Mouse (Mus musculus) midbrain, embryonic 14.5 days (tissue): ENCODE data around the gene Rasl11b. TPM values are rescaled to one million over a fixed set of nuclear protein-coding genes. Genes with fewer than 3 reads are reported as not detected.

ENCODE experiments used
- ATAC-seq: fragments of 200-750 bp; cut with Nextera tagmentation; 2 replicates; pipeline ENCODE4 v1.8.0; 2017; ENCODE audit warnings: moderate number of reproducible peaks, moderate library complexity; ENCODE audit not compliant: low FRiP score, low TSS enrichment
- DNase-seq: peaks from one replicate; pipeline ENCODE4 v3.0.0-alpha.2; 2015
- H3K27ac ChIP-seq: fragments of 300-500 bp; sonication (generic); replicated peaks from 2 replicates; pipeline ENCODE4 v1.5.1; 2014; ENCODE audit warnings: mild to moderate bottlenecking, low read depth, low read length, moderate library complexity
- H3K27me3 ChIP-seq: fragments of 300-500 bp; sonication (generic); 2 replicates; pipeline ENCODE4 v1.6.1; 2014; ENCODE audit warnings: low read length, control low read depth, mixed read lengths; ENCODE audit not compliant: control insufficient read depth, insufficient read depth
- H3K36me3 ChIP-seq: fragments of 300-500 bp; sonication (generic); 2 replicates; pipeline ENCODE4 v1.6.1; 2014; ENCODE audit warnings: low read length, control low read depth; ENCODE audit not compliant: control insufficient read depth, insufficient read depth
- H3K4me1 ChIP-seq: fragments of 300-500 bp; sonication (generic); 2 replicates; pipeline ENCODE4 v1.6.1; 2014; ENCODE audit warnings: mild to moderate bottlenecking, antibody characterized with exemption, low read length, control low read depth; ENCODE audit not compliant: control insufficient read depth, insufficient read depth
- H3K4me2 ChIP-seq: fragments of 300-500 bp; sonication (generic); 2 replicates; pipeline ENCODE4 v1.6.1; 2014; ENCODE audit warnings: mild to moderate bottlenecking, low read length, moderate library complexity
- H3K4me3 ChIP-seq: fragments of 300-500 bp; sonication (generic); replicated peaks from 2 replicates; pipeline ENCODE4 v1.5.1; 2014; ENCODE audit warnings: low read depth, low read length
- H3K9ac ChIP-seq: fragments of 300-500 bp; sonication (generic); replicated peaks from 2 replicates; pipeline ENCODE4 v1.6.1; 2014; ENCODE audit warnings: mild to moderate bottlenecking, low read length, moderate library complexity
- H3K9me3 ChIP-seq: fragments of 300-500 bp; sonication (generic); 2 replicates; pipeline ENCODE4 v1.6.1; 2016; ENCODE audit warnings: low read length, control low read depth, mixed read lengths; ENCODE audit not compliant: control insufficient read depth
- WGBS: fragments of 180-500 bp; shearing (Covaris S2); extraction: QIAGEN DNeasy Blood & Tissue Kit; methylation state at CpG from one replicate; pipeline ENCODE4 v1.1.7; 2014; 5-methylcytosine and 5-hydroxymethylcytosine counted together
- polyA plus RNA-seq: library from polyadenylated mRNA; unstranded; fragments of >200 nt; fragmentation: Nextera tagmentation; extraction: Ambion mirVana; gene quantifications from 2 replicates; pipeline ENCODE4 v1.2.1, GENCODE M21; 2014

Gene Rasl11b
- polyA plus RNA-seq, 1 experiment from 2014 or later = 13.6 TPM

DNA sequence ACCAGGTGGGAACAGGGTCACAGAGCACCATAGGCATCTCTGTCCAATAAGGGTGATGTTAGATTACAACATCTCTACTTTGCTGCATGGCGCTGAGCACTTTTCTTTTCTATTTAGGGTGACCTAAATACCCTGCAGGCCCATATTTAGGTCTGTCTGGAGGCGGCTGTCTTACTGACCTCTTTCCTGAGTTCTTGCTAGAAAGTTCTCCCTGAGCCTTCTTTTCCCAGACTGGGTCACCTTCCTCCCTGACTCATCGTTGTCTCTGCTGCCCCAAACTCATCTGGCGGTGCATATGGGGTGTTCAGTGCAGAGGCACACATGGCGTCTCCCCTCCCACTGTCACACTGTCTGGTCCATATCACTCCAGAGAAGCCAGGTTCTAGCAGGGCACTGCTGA, 31.1 kb downstream of the Rasl11b start:
- 88% methylated on average over 5 of the region's 5 CpGs for WGBS
- no peak for ATAC-seq
- H3K36me3 ChIP-seq = no peaks in the 10 kb centered on the region

DNA sequence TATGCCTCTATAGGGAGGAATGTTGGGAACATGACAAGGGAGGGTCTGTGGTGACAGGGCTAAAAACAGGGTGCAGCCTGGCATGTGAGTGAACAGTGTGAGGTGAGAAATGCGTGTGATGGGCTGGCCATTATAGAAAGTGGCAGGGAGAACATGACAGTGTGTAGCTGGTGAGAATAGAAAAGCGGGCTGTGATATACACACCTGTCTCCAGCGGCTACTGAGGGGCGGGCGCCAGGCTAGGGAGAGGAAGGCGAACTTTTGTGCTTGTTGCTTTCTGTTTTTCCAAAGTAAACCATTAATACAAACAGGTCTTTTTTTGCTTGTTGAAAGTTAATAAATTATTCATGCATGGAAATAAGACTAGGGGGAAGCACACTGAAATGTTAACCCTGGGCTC, 32.3 kb downstream of the Rasl11b start:
- no peak overlapping the region for H3K4me2 ChIP-seq
- no peak overlapping the region for H3K4me3 ChIP-seq
- DNase-seq (no peak), ATAC-seq (no peak)
- H3K4me1 ChIP-seq = peaks cover 9% of the 10 kb centered on the region; the same call in 1 of the 2 replicates
- H3K27me3 ChIP-seq = no peaks in the 10 kb centered on the region
- H3K36me3 ChIP-seq = no peaks in the 10 kb centered on the region
- H3K9me3 ChIP-seq = no peaks in the 10 kb centered on the region
- no peak overlapping the region for H3K27ac ChIP-seq
- 92% methylated on average over 6 of the region's 6 CpGs for WGBS
- H3K9ac ChIP-seq = no peak overlapping the region

More for the DNA sequence above, 31.1 kb downstream of the Rasl11b start:
- no peak overlapping the region for H3K27ac ChIP-seq
- H3K9me3 ChIP-seq = no peaks in the 10 kb centered on the region
- peaks cover 9% of the 10 kb centered on the region; the same call in 1 of the 2 replicates for H3K4me1 ChIP-seq
- no peaks in the 10 kb centered on the region for H3K27me3 ChIP-seq
- H3K4me3 ChIP-seq = no peak overlapping the region
- no peak overlapping the region for H3K4me2 ChIP-seq
- no peak overlapping the region for H3K9ac ChIP-seq
- DNase-seq = no peak

DNA sequence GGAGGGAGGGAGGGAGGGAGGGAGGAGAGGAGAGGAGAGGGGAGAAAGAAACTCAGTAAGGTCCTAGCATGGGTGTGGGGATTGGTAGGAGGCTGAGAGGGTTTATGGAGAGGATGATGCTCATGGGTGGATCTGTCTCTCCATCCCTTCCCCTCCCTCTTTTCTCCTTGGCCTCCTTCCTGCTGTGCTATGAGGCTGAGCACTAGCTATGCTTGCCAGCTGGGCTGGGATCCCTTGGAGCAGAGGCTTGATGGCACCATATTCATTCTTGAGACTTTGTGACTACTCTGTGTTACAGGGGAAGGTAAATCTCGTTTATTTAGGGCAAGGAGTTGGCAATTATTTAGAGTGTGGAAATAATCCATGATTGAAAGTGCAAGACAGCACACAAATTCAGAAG, 33.9 kb downstream of the Rasl11b start:
- Histone ChIP-seq H3K9me3 (no peaks in the 10 kb centered on the region), H3K4me3 (no peak overlapping the region), H3K27me3 (no peaks in the 10 kb centered on the region), H3K27ac (no peak overlapping the region), H3K4me1 (peaks cover 9% of the 10 kb centered on the region; the same call in 1 of the 2 replicates), H3K4me2 (no peak overlapping the region), H3K36me3 (no peaks in the 10 kb centered on the region), H3K9ac (no peak overlapping the region)
- WGBS = 66% methylated on average over 1 of the region's 1 CpGs
- no peak for DNase-seq
- ATAC-seq = no peak

DNA sequence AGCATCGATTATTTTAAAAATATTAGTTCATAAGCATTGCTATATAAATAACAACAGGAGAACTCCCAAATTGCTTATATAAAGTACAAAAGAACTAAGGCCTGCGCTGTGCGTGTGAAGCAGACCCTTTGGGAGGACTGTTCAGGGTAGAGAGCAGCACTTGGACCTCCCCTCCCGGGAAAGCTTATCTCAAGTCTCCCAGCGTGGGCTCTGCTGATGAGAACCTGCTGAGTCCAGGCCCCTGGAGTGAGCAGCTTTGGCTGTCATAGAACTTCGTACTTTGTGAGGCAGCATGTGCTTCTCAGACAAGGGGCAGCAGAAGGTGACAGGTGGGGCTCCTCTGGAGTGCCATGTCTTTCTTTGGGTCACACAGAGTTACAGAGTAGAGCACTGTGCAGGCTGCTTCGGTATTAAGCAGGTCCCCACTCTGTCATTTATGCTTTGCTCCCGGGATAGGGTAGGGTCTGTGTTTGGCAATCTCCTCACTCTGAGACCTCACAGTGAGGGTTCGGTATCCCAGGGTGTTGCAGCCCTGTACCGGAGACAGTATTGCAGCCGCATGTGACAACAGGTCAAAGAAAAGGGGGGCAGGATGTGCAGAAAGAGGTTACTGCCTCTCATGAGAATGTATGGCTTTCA, 34.8 kb downstream of the Rasl11b start:
- no peak overlapping the region for H3K9ac ChIP-seq
- no peaks in the 10 kb centered on the region for H3K9me3 ChIP-seq
- peaks cover 9% of the 10 kb centered on the region; the same call in 1 of the 2 replicates for H3K4me1 ChIP-seq
- DNase-seq (no peak), ATAC-seq (no peak)
- H3K27ac ChIP-seq = no peak overlapping the region
- no peak overlapping the region for H3K4me2 ChIP-seq
- no peak overlapping the region for H3K4me3 ChIP-seq
- no peaks in the 10 kb centered on the region for H3K27me3 ChIP-seq
- no peaks in the 10 kb centered on the region for H3K36me3 ChIP-seq
- WGBS = 53% methylated on average over 11 of the region's 11 CpGs

DNA sequence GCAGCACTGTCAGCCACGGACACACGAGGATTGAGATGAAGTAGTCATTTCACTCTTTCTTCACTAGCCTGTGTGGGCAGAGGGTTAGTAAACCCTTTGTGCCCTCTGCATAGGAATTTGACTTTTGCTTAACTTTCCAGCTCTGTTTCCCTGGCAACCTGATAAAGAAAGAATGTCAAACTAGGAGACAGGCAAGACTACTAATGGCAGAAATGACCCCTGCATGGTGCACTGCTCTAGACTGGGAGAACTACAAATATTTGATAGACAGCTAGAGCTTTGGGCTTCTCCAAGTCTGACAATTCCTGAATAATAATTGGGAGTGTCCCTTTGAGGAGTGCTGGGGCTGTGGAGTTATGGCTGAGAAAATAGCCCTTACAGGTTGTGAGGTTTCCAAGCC, 35.4 kb downstream of the Rasl11b start:
- no peak overlapping the region for H3K9ac ChIP-seq
- H3K36me3 ChIP-seq = no peaks in the 10 kb centered on the region
- H3K4me3 ChIP-seq = no peak overlapping the region
- WGBS = 18% methylated on average over 2 of the region's 2 CpGs
- H3K27ac ChIP-seq = no peak overlapping the region
- H3K4me2 ChIP-seq = no peak overlapping the region
- ATAC-seq (no peak), DNase-seq (peak; percentile 20)
- H3K4me1 ChIP-seq = peaks cover 9% of the 10 kb centered on the region; the same call in 1 of the 2 replicates
- no peaks in the 10 kb centered on the region for H3K9me3 ChIP-seq
- no peaks in the 10 kb centered on the region for H3K27me3 ChIP-seq

DNA sequence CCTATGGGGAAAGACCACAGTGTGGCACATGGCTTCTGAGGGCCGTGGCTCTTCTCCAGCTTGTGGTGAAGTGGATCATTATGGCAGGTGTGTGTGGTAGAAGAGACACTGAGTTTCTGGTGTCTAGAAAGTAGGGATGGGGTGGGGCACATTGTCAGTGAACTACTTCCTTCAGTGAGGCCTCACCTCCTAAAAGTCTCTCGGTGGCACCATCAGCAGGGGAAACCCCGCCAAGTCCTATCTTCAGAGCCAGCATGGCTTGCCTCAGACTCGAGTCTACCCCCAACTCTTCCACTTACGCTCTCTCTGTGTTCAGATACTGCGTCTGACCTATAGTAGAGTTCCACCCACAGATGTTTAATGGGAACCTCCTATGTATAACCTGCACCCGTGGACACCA, 38.7 kb downstream of the Rasl11b start:
- WGBS = 92% methylated on average over 7 of the region's 7 CpGs
- no peak for ATAC-seq
- no peaks in the 10 kb centered on the region for H3K36me3 ChIP-seq

DNA sequence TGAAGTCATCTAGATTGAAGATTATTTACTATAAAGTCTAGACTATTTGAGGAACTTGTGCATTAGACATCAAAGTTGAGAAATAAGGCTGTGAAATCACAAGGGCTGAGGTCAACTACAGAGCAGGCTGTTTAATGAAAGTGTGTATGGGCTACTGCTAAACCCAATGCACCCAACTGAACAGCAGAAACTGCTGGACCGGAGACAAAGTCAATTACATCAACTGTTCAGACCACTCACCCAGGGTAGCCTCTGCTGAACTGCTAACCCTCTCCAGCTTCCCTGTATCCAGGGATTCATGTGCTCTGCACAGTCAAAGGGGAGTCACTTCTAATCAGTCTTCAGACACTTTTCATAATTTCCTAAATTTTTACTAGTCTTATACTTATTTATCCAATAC, 44.3 kb downstream of the Rasl11b start:
- Histone ChIP-seq H3K27ac (no peak overlapping the region), H3K9ac (no peak overlapping the region), H3K27me3 (no peaks in the 10 kb centered on the region), H3K36me3 (no peaks in the 10 kb centered on the region), H3K4me1 (no peaks in the 10 kb centered on the region), H3K9me3 (no peaks in the 10 kb centered on the region), H3K4me3 (no peak overlapping the region), H3K4me2 (no peak overlapping the region)
- WGBS = 87% methylated on average over 1 of the region's 1 CpGs
- DNase-seq (no peak), ATAC-seq (no peak)

More for the DNA sequence above, 38.7 kb downstream of the Rasl11b start:
- Histone ChIP-seq H3K4me2 (no peak overlapping the region), H3K9me3 (no peaks in the 10 kb centered on the region), H3K27ac (no peak overlapping the region), H3K9ac (no peak overlapping the region), H3K4me3 (no peak overlapping the region), H3K4me1 (peaks cover 9% of the 10 kb centered on the region; the same call in 1 of the 2 replicates), H3K27me3 (no peaks in the 10 kb centered on the region)
- no peak for DNase-seq

DNA sequence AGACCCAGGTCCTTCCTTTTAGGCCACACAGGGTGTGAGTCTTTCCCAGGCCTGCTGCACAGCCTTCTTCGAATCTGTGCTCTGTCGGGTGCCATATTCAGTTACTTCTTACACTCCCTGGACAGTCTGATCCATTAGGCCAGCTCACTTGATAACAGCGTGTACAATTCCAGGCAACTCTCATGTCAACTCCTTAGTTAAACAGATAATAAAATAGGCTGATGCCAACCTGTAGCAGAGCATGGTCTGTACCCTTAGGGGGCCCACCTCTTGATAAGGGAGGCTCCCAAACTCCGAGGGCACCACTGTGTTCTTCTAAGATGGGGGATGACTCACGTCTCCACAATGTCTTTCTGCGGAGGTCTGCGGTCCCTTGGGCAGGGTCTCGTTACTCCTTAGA, 45.2 kb downstream of the Rasl11b start:
- H3K4me2 ChIP-seq = no peak overlapping the region
- no peaks in the 10 kb centered on the region for H3K36me3 ChIP-seq
- H3K9ac ChIP-seq = no peak overlapping the region
- H3K9me3 ChIP-seq = no peaks in the 10 kb centered on the region
- WGBS = 91% methylated on average over 8 of the region's 8 CpGs
- no peak for ATAC-seq
- no peak for DNase-seq
- no peak overlapping the region for H3K27ac ChIP-seq
- no peak overlapping the region for H3K4me3 ChIP-seq
- no peaks in the 10 kb centered on the region for H3K4me1 ChIP-seq
- H3K27me3 ChIP-seq = no peaks in the 10 kb centered on the region

DNA sequence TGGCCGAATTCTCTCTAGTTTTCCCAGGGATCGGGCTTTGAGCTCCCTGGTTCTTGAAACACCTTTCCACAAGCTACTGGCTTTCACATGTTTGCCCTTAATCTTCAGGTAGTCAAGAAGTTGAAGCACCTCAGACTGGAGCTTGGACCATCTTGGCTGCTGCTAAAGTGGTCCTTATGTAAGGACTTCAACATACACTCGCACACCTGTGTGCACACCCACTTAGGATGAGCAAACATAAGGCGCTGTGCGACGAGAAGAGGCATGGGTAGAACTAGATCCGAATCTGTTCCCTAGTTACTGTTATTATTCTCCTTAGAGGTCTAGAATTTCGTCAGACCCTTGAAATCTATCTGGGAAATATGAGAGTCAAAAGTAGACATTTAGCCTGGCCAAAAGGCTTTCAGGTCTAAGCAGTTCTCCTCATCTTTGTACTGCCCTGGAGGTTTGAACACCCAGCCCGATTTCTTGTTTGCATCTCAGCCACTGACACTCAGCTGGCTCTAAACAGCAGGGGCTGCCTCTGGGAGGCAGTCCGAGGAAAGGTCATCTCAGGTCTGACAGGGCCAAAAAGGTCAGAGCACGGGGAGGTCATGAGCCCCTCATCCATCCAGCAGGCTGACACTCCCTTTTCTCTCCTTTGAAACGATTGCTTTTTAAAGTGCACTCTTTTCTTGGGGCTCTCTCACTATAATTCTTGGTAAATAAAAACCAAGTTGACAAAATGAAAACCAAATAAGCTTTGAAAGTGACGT, 46.0 kb downstream of the Rasl11b start:
- DNase-seq (no peak), ATAC-seq (no peak)
- Histone ChIP-seq H3K27ac (no peak overlapping the region), H3K4me3 (no peak overlapping the region), H3K4me2 (no peak overlapping the region), H3K9me3 (no peaks in the 10 kb centered on the region), H3K9ac (no peak overlapping the region), H3K4me1 (no peaks in the 10 kb centered on the region), H3K36me3 (no peaks in the 10 kb centered on the region), H3K27me3 (no peaks in the 10 kb centered on the region)
- WGBS = 62% methylated on average over 13 of the region's 13 CpGs
